ENCODE assay signal across 8 mouse cellular contexts in the genomic region with DNA sequence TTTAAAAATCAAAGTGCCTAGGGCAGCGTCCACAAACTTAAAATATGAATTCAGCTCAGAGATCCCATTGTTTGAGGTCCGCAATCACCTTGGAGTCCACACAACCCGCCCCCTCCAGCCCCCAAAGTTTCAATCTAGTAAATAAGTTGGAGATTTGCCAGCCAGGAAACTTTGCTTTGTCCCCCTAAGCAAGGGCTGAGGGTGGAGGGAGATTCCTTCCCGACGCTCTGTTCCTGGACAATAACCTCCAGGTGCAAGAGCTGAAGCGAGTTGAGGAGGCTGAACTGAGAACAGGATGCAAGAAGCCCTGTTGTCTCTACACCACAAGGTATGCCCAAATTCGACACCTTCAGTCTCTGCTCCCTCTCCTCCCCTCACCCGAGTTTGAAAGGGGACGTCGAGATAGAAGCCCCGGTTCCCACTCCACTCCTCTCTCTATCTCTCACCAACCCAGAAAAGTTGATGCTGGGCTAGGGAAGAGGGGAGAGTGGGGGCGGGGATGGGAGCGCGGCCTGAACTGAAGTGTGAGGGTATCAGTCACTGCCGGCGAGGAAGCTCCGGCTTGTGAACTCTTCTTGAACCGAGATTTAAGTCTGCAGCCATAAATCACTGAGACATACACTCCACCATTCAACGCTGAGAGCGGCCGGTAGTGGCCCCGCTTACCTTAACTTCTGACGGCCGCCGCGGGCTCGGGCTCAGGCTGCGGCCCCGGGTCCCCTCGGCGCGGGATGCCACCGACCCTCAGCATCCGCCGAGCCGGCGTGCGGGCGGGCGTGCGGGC. TPM values are rescaled to one million over a fixed set of nuclear protein-coding genes. Genes with fewer than 3 reads are reported as not detected.
DNase-seq lines count a peak whose midpoint lies in the region; ATAC-seq and TF ChIP-seq lines count a peak whose summit lies in the region.
"Had no signal": no experiment of that assay in that cellular context is flagged by ENCODE, and none has a peak within 500 bp of the region (broad histone marks: within the 10 kb centered on the region; RNA-seq: fewer than 3 reads in every experiment).

No protein-coding gene starts in this region.

- no peaks in the 10 kb centered on the region for H3K9me3 ChIP-seq in intestine, embryonic 15.5 days
- H3K9me3 ChIP-seq in liver, embryonic 15.5 days (replicated peaks), result no peaks in the 10 kb centered on the region

- WGBS in intestine, embryonic 15.5 days, result 3% methylated on average over 41 of the region's 41 CpGs
- 4% methylated on average over 37 of the region's 41 CpGs for WGBS in liver, embryonic 15.5 days (ENCODE audit: insufficient replicate concordance)

- H3K4me3 ChIP-seq in intestine, embryonic 15.5 days (replicated peaks), result peak overlapping the region; percentile 61
- H3K4me3 ChIP-seq in liver, embryonic 15.5 days (replicated peaks), result peak overlapping the region; percentile 39
- no peak overlapping the region for H3K4me3 ChIP-seq in left cerebral cortex, adult 2 months

- peak; percentile 89 for DNase-seq in ES-CJ7 (ENCODE audit: low read depth, low spot score)
- peak; percentile 59 for DNase-seq in adrenal gland, postnatal 14 days
- DNase-seq in left cerebral cortex, adult 2 months (ENCODE audit: extremely low spot score in 1 of 2, low spot score in 2 of 2), result no peak
- no peak for DNase-seq in layer of hippocampus, adult 9-10 months (ENCODE audit: low spot score)

- H3K36me3 ChIP-seq in intestine, embryonic 15.5 days, result no peaks in the 10 kb centered on the region
- H3K36me3 ChIP-seq in liver, embryonic 15.5 days (replicated peaks), result no peaks in the 10 kb centered on the region

- peaks cover 7% of the 10 kb centered on the region; the same call in 1 of the 2 replicates for H3K27me3 ChIP-seq in intestine, embryonic 15.5 days (replicated peaks)
- peaks cover 99% of the 10 kb centered on the region for H3K27me3 ChIP-seq in liver, embryonic 15.5 days

- peak; percentile 68 for ATAC-seq in intestine, embryonic 15.5 days
- no peak for ATAC-seq in liver, embryonic 15.5 days (ENCODE audit: insufficient read depth)
- ATAC-seq in erythroblast, adult 5-6 weeks (replicated peaks; ENCODE audit: low FRiP score, poor library complexity, severe bottlenecking), result no peak

- peaks cover 25% of the 10 kb centered on the region for H3K4me1 ChIP-seq in intestine, embryonic 15.5 days (replicated peaks)
- peaks cover 8% of the 10 kb centered on the region; the same call in 1 of the 2 replicates for H3K4me1 ChIP-seq in liver, embryonic 15.5 days (replicated peaks)

- intact Hi-C loops in left cerebral cortex, adult 2 months (cut with DNase I), result no loop called here

- peak overlapping the region; percentile 75 for H3K4me2 ChIP-seq in intestine, embryonic 15.5 days (replicated peaks)
- no peak overlapping the region; the same call in 1 of the 2 replicates for H3K4me2 ChIP-seq in liver, embryonic 15.5 days

- peak overlapping the region; percentile 96 for H3K27ac ChIP-seq in intestine, embryonic 15.5 days
- no peak overlapping the region for H3K27ac ChIP-seq in liver, embryonic 15.5 days (replicated peaks)
- H3K27ac ChIP-seq in left cerebral cortex, adult 2 months, result no peak overlapping the region

- TF ChIP-seq CTCF in left cerebral cortex, adult 2 months (IDR thresholded peaks at IDR 0.05), result no peak

- peak overlapping the region; percentile 69 for H3K9ac ChIP-seq in intestine, embryonic 15.5 days
- H3K9ac ChIP-seq in liver, embryonic 15.5 days, result no peak overlapping the region; the same call in 1 of the 2 replicates

RNA-seq across cellular contexts. Expression of a gene that starts 2.1 kb away (rescaled TPM):
- total RNA-seq in adrenal gland, postnatal 14 days (2021), result 0.45 and 0.63 TPM in 2 replicates
- polyA plus RNA-seq in intestine, embryonic 15.5 days (2015; fragmentation: Nextera tagmentation; extraction: Ambion mirVana), result 1.9 and 2.0 TPM in 2 replicates
- polyA plus RNA-seq in liver, embryonic 15.5 days (2015; fragmentation: Nextera tagmentation; extraction: Ambion mirVana), result 0.05 TPM in 2 replicates
- total RNA-seq in erythroblast, adult 5-6 weeks (2015; ENCODE audit: low replicate concordance), result not detected in 2 replicates
- total RNA-seq in erythroblast, adult 5-6 weeks (2017; ENCODE audit: low replicate concordance), result not detected in 2 replicates
- not detected for total RNA-seq in left cerebral cortex, adult 2 months (2021)
- total RNA-seq: layer of hippocampus, postnatal 14 days had no signal

RNA-seq across cellular contexts. Expression of a gene that starts 10.5 kb away (rescaled TPM):
- total RNA-seq in adrenal gland, postnatal 14 days (2021), result 3.3 and 3.8 TPM in 2 replicates
- polyA plus RNA-seq in intestine, embryonic 15.5 days (2015; fragmentation: Nextera tagmentation; extraction: Ambion mirVana), result 7.4 and 8.6 TPM in 2 replicates
- polyA plus RNA-seq in liver, embryonic 15.5 days (2015; fragmentation: Nextera tagmentation; extraction: Ambion mirVana), result 0.29 and 0.37 TPM in 2 replicates
- not detected in 2 replicates for total RNA-seq in erythroblast, adult 5-6 weeks (2015; ENCODE audit: low replicate concordance)
- total RNA-seq in erythroblast, adult 5-6 weeks (2017; ENCODE audit: low replicate concordance), result not detected in 2 replicates
- total RNA-seq in left cerebral cortex, adult 2 months (2021), result not detected
- total RNA-seq: layer of hippocampus, postnatal 14 days had no signal

RNA-seq across cellular contexts. Expression of a gene that starts 16.4 kb away (rescaled TPM):
- 6.4 and 7.3 TPM in 2 replicates for total RNA-seq in adrenal gland, postnatal 14 days (2021)
- polyA plus RNA-seq in intestine, embryonic 15.5 days (2015; fragmentation: Nextera tagmentation; extraction: Ambion mirVana), result 3.7 and 4.5 TPM in 2 replicates
- polyA plus RNA-seq in liver, embryonic 15.5 days (2015; fragmentation: Nextera tagmentation; extraction: Ambion mirVana), result 0.07 and 0.21 TPM in 2 replicates
- total RNA-seq in erythroblast, adult 5-6 weeks (2015; ENCODE audit: low replicate concordance), result not detected in 2 replicates
- total RNA-seq in erythroblast, adult 5-6 weeks (2017; ENCODE audit: low replicate concordance), result 0.34 TPM in 1 of 2 replicates, not detected in the other
- not detected for total RNA-seq in left cerebral cortex, adult 2 months (2021)
- total RNA-seq: layer of hippocampus, postnatal 14 days had no signal

RNA-seq across cellular contexts. Expression of a gene that starts 17.0 kb away (rescaled TPM):
- 0.64 and 1.1 TPM in 2 replicates for total RNA-seq in adrenal gland, postnatal 14 days (2021)
- polyA plus RNA-seq in intestine, embryonic 15.5 days (2015; fragmentation: Nextera tagmentation; extraction: Ambion mirVana), result 0.86 and 1.2 TPM in 2 replicates
- 0.31 and 0.58 TPM in 2 replicates for polyA plus RNA-seq in liver, embryonic 15.5 days (2015; fragmentation: Nextera tagmentation; extraction: Ambion mirVana)
- not detected in 2 replicates for total RNA-seq in erythroblast, adult 5-6 weeks (2015; ENCODE audit: low replicate concordance)
- not detected in 2 replicates for total RNA-seq in erythroblast, adult 5-6 weeks (2017; ENCODE audit: low replicate concordance)
- not detected for total RNA-seq in left cerebral cortex, adult 2 months (2021)
- total RNA-seq: layer of hippocampus, postnatal 14 days had no signal

RNA-seq across cellular contexts. Expression of a gene that starts 29.2 kb away (rescaled TPM):
- total RNA-seq in adrenal gland, postnatal 14 days (2021), result 25.8 and 26.3 TPM in 2 replicates
- polyA plus RNA-seq in intestine, embryonic 15.5 days (2015; fragmentation: Nextera tagmentation; extraction: Ambion mirVana), result 22.9 and 25.1 TPM in 2 replicates
- 0.41 and 0.74 TPM in 2 replicates for polyA plus RNA-seq in liver, embryonic 15.5 days (2015; fragmentation: Nextera tagmentation; extraction: Ambion mirVana)
- total RNA-seq in erythroblast, adult 5-6 weeks (2015; ENCODE audit: low replicate concordance), result not detected in 2 replicates
- 0.17 and 0.56 TPM in 2 replicates for total RNA-seq in erythroblast, adult 5-6 weeks (2017; ENCODE audit: low replicate concordance)
- total RNA-seq in left cerebral cortex, adult 2 months (2021), result not detected
- total RNA-seq: layer of hippocampus, postnatal 14 days had no signal

Comparison
In these comparisons a context has a peak if more than half of its experiments do, and no peak if none do; other contexts are left out.
1. DNase-seq: peak in ES-CJ7 (single experiment) and adrenal gland, postnatal 14 days (single experiment); none in left cerebral cortex, adult 2 months (0 of 2) and layer of hippocampus, adult 9-10 months (single experiment).